Mouse (Mus musculus): ENCODE results near the gene Nol8. TPM values are rescaled to one million over a fixed set of nuclear protein-coding genes. Genes with fewer than 3 reads are reported as not detected.

The Nol8 gene
- polyA plus RNA-seq (2015; fragmentation: Nextera tagmentation; extraction: Ambion mirVana): 14.4 and 17.1 TPM in 2 replicates

- under 1% methylated on average over 68 of the region's 68 CpGs for WGBS
- Histone ChIP-seq H3K27me3 (replicated peaks) (no peaks in the 10 kb centered on the region), H3K4me1 (replicated peaks) (0 out of 2 replicates have a peak, but pooled peaks cover 2% of the 10 kb centered on the region), H3K9ac (peak within 1 kb of the TSS; percentile 70), H3K4me3 (replicated peaks) (peak within 1 kb of the TSS; percentile 81), H3K36me3 (no peaks in the 10 kb centered on the region), H3K9me3 (no peaks in the 10 kb centered on the region), H3K4me2 (replicated peaks) (peak within 1 kb of the TSS; percentile 74), H3K27ac (no peak within 1 kb of the TSS)
- ATAC-seq: peak; percentile 100
Measured at GRCm38 (mm10) chr13:49652481-49653179, at the start of gene Nol8, which contains the start of gene Cenpp. TSS of gene Nol8 (plus strand) at chr13:49653078. TSS of gene Cenpp (minus strand) at chr13:49652785.

GRCm38 (mm10) chr13:49603603-49604002 is 49.3 kb upstream of the Nol8 start:
- no peak overlapping the region for H3K9ac ChIP-seq
- H3K4me2 ChIP-seq (replicated peaks): no peak overlapping the region
- H3K36me3 ChIP-seq: no peaks in the 10 kb centered on the region
- H3K27ac ChIP-seq: no peak overlapping the region
- H3K9me3 ChIP-seq: no peaks in the 10 kb centered on the region
- ATAC-seq: no peak
- no peak overlapping the region for H3K4me3 ChIP-seq (replicated peaks)
- H3K4me1 ChIP-seq (replicated peaks): no peaks in the 10 kb centered on the region
- no peaks in the 10 kb centered on the region for H3K27me3 ChIP-seq (replicated peaks)

- 41% methylated on average over 4 of the region's 4 CpGs for WGBS
- H3K27ac ChIP-seq: no peak within 1 kb of the TSS
- no peaks in the 10 kb centered on the region for H3K9me3 ChIP-seq
- ATAC-seq: no peak
- H3K9ac ChIP-seq: no peak within 1 kb of the TSS
- no peaks in the 10 kb centered on the region for H3K27me3 ChIP-seq (replicated peaks)
- no peaks in the 10 kb centered on the region for H3K4me1 ChIP-seq (replicated peaks)
- H3K4me3 ChIP-seq (replicated peaks): 0 out of 2 replicates have a peak within 1 kb of the TSS, but pooled peaks have one; percentile 7
- H3K4me2 ChIP-seq (replicated peaks): peak within 1 kb of the TSS; percentile 13; the same call in 1 of the 2 replicates
- H3K36me3 ChIP-seq: no peaks in the 10 kb centered on the region
Measured at GRCm38 (mm10) chr13:49607714-49608113, 45.2 kb upstream of the Nol8 start, which contains the start of gene Ogn. TSS of gene Ogn (plus strand) at chr13:49608046.

GRCm38 (mm10) chr13:49608589-49609322 is 44.1 kb upstream of the Nol8 start:
- Histone ChIP-seq H3K4me2 (replicated peaks) (peak overlapping the region; percentile 13; the same call in 1 of the 2 replicates), H3K9me3 (no peaks in the 10 kb centered on the region), H3K4me3 (replicated peaks) (peak overlapping the region; percentile 7; the same call in 1 of the 2 replicates), H3K36me3 (no peaks in the 10 kb centered on the region), H3K9ac (no peak overlapping the region), H3K27ac (no peak overlapping the region), H3K27me3 (replicated peaks) (no peaks in the 10 kb centered on the region), H3K4me1 (replicated peaks) (no peaks in the 10 kb centered on the region)
- no peak for ATAC-seq
- WGBS: 53% methylated on average over 4 of the region's 4 CpGs

GRCm38 (mm10) chr13:49617021-49617420 is 35.9 kb upstream of the Nol8 start:
- no peaks in the 10 kb centered on the region for H3K36me3 ChIP-seq
- no peak overlapping the region for H3K4me3 ChIP-seq (replicated peaks)
- no peak for ATAC-seq
- no peak overlapping the region for H3K9ac ChIP-seq
- H3K27ac ChIP-seq: no peak overlapping the region
- no peaks in the 10 kb centered on the region for H3K9me3 ChIP-seq
- no peak overlapping the region for H3K4me2 ChIP-seq (replicated peaks)
- no peaks in the 10 kb centered on the region for H3K4me1 ChIP-seq (replicated peaks)
- WGBS: 92% methylated on average over 3 of the region's 3 CpGs
- no peaks in the 10 kb centered on the region for H3K27me3 ChIP-seq (replicated peaks)

GRCm38 (mm10) chr13:49618365-49618764 is 34.5 kb upstream of the Nol8 start:
- Histone ChIP-seq H3K9me3 (no peaks in the 10 kb centered on the region), H3K27ac (no peak overlapping the region)
- ATAC-seq: no peak

GRCm38 (mm10) chr13:49623216-49623615 is 29.7 kb upstream of the Nol8 start:
- H3K9me3 ChIP-seq: no peaks in the 10 kb centered on the region
- 67% methylated on average over 1 of the region's 1 CpGs for WGBS
- no peaks in the 10 kb centered on the region for H3K4me1 ChIP-seq (replicated peaks)
- no peak overlapping the region for H3K27ac ChIP-seq
- ATAC-seq: no peak
- no peak overlapping the region for H3K9ac ChIP-seq
- no peaks in the 10 kb centered on the region for H3K27me3 ChIP-seq (replicated peaks)
- H3K4me3 ChIP-seq (replicated peaks): no peak overlapping the region
- no peaks in the 10 kb centered on the region for H3K36me3 ChIP-seq
- no peak overlapping the region for H3K4me2 ChIP-seq (replicated peaks)

More at GRCm38 (mm10) chr13:49618365-49618764, 34.5 kb upstream of the Nol8 start:
- Histone ChIP-seq H3K27me3 (replicated peaks) (no peaks in the 10 kb centered on the region), H3K4me1 (replicated peaks) (no peaks in the 10 kb centered on the region), H3K4me3 (replicated peaks) (no peak overlapping the region), H3K36me3 (no peaks in the 10 kb centered on the region), H3K4me2 (replicated peaks) (no peak overlapping the region), H3K9ac (no peak overlapping the region)

- no peaks in the 10 kb centered on the region for H3K4me1 ChIP-seq (replicated peaks)
- H3K36me3 ChIP-seq: no peaks in the 10 kb centered on the region
- ATAC-seq: no peak
- H3K9ac ChIP-seq: no peak overlapping the region
- H3K27ac ChIP-seq: no peak overlapping the region
- no peaks in the 10 kb centered on the region for H3K27me3 ChIP-seq (replicated peaks)
- no peaks in the 10 kb centered on the region for H3K9me3 ChIP-seq
- no peak overlapping the region for H3K4me2 ChIP-seq (replicated peaks)
- H3K4me3 ChIP-seq (replicated peaks): no peak overlapping the region
Measured at GRCm38 (mm10) chr13:49628167-49628566, 24.7 kb upstream of the Nol8 start.

- no peaks in the 10 kb centered on the region for H3K9me3 ChIP-seq
- H3K4me2 ChIP-seq (replicated peaks): no peak overlapping the region
- no peaks in the 10 kb centered on the region for H3K36me3 ChIP-seq
- H3K9ac ChIP-seq: no peak overlapping the region
- no peaks in the 10 kb centered on the region for H3K4me1 ChIP-seq (replicated peaks)
- ATAC-seq: no peak
- WGBS: 89% methylated on average over 2 of the region's 2 CpGs
- no peak overlapping the region for H3K4me3 ChIP-seq (replicated peaks)
- no peaks in the 10 kb centered on the region for H3K27me3 ChIP-seq (replicated peaks)
- H3K27ac ChIP-seq: no peak overlapping the region
Measured at GRCm38 (mm10) chr13:49629076-49629475, 23.8 kb upstream of the Nol8 start.

- no peak for ATAC-seq
- 93% methylated on average over 2 of the region's 2 CpGs for WGBS
Measured at GRCm38 (mm10) chr13:49639965-49640364, 12.9 kb upstream of the Nol8 start.

GRCm38 (mm10) chr13:49642650-49643049 is 10.2 kb upstream of the Nol8 start:
- H3K4me3 ChIP-seq (replicated peaks): no peak overlapping the region
- H3K9me3 ChIP-seq: no peaks in the 10 kb centered on the region
- no peaks in the 10 kb centered on the region for H3K36me3 ChIP-seq
- ATAC-seq: no peak
- no peaks in the 10 kb centered on the region for H3K27me3 ChIP-seq (replicated peaks)
- no peak overlapping the region for H3K4me2 ChIP-seq (replicated peaks)
- H3K27ac ChIP-seq: no peak overlapping the region
- H3K4me1 ChIP-seq (replicated peaks): no peaks in the 10 kb centered on the region
- WGBS: 77% methylated on average over 6 of the region's 6 CpGs
- H3K9ac ChIP-seq: no peak overlapping the region

More at GRCm38 (mm10) chr13:49639965-49640364, 12.9 kb upstream of the Nol8 start:
- no peak overlapping the region for H3K4me2 ChIP-seq (replicated peaks)
- no peaks in the 10 kb centered on the region for H3K36me3 ChIP-seq
- no peaks in the 10 kb centered on the region for H3K9me3 ChIP-seq
- H3K27me3 ChIP-seq (replicated peaks): no peaks in the 10 kb centered on the region
- H3K9ac ChIP-seq: no peak overlapping the region
- no peaks in the 10 kb centered on the region for H3K4me1 ChIP-seq (replicated peaks)
- no peak overlapping the region for H3K27ac ChIP-seq
- H3K4me3 ChIP-seq (replicated peaks): no peak overlapping the region

GRCm38 (mm10) chr13:49643669-49644362 is 9.1 kb upstream of the Nol8 start:
- no peak overlapping the region for H3K9ac ChIP-seq
- no peaks in the 10 kb centered on the region for H3K27me3 ChIP-seq (replicated peaks)
- no peak overlapping the region for H3K4me3 ChIP-seq (replicated peaks)
- H3K36me3 ChIP-seq: no peaks in the 10 kb centered on the region
- H3K9me3 ChIP-seq: no peaks in the 10 kb centered on the region
- no peaks in the 10 kb centered on the region for H3K4me1 ChIP-seq (replicated peaks)
- H3K4me2 ChIP-seq (replicated peaks): no peak overlapping the region
- no peak overlapping the region for H3K27ac ChIP-seq
- ATAC-seq: no peak
